Mouse (Mus musculus) embryonic facial prominence, embryonic 12.5 days (tissue): ENCODE measurements around the gene Prkab2. TPM values are rescaled to one million over a fixed set of nuclear protein-coding genes. Genes with fewer than 3 reads are reported as not detected.

Experiments
- ATAC-seq: fragments of 200-750 bp; cut with Nextera tagmentation; 2 replicates; pipeline ENCODE4 v1.8.0; 2017; ENCODE audit not compliant: insufficient number of reproducible peaks, insufficient read depth, low FRiP score, low TSS enrichment
- H3K27ac ChIP-seq: fragments of 300-500 bp; sonication (generic); 2 replicates; pipeline ENCODE4 v1.5.1; 2016; ENCODE audit warnings: mild to moderate bottlenecking
- H3K27me3 ChIP-seq: fragments of 300-500 bp; sonication (generic); 2 replicates; pipeline ENCODE4 v1.6.1; 2016; ENCODE audit warnings: mild to moderate bottlenecking, moderate library complexity
- H3K36me3 ChIP-seq: fragments of 300-500 bp; sonication (generic); 2 replicates; pipeline ENCODE4 v1.6.1; 2016; ENCODE audit warnings: mild to moderate bottlenecking
- H3K4me1 ChIP-seq: fragments of 300-500 bp; sonication (generic); 2 replicates; pipeline ENCODE4 v1.6.1; 2016
- H3K4me2 ChIP-seq: fragments of 300-500 bp; sonication (generic); replicated peaks from 2 replicates; pipeline ENCODE4 v1.6.1; 2016; ENCODE audit warnings: mild to moderate bottlenecking, moderate library complexity
- H3K4me3 ChIP-seq: fragments of 300-500 bp; sonication (generic); 2 replicates; pipeline ENCODE4 v1.5.1; 2016; ENCODE audit warnings: mild to moderate bottlenecking
- H3K9ac ChIP-seq: fragments of 300-500 bp; sonication (generic); 2 replicates; pipeline ENCODE4 v1.6.1; 2016; ENCODE audit warnings: mild to moderate bottlenecking, moderate library complexity
- H3K9me3 ChIP-seq: fragments of 300-500 bp; sonication (generic); 2 replicates; pipeline ENCODE4 v1.6.1; 2016; ENCODE audit warnings: mild to moderate bottlenecking, moderate library complexity
- WGBS: fragments of 180-500 bp; shearing (Covaris S2); methylation state at CpG from one replicate; pipeline ENCODE4 v1.1.7; 2016; 5-methylcytosine and 5-hydroxymethylcytosine counted together
- polyA plus RNA-seq: library from polyadenylated mRNA; unstranded; fragments of >200 nt; fragmentation: Nextera tagmentation; extraction: Ambion mirVana; gene quantifications from 2 replicates; pipeline ENCODE4 v1.2.1, GENCODE M21; 2016

The Prkab2 gene
- polyA plus RNA-seq, 1 experiment from 2014 or later: 9.6 TPM

GRCm38 (mm10) chr3:97653781-97654180 is 4.2 kb upstream of the Prkab2 start:
- ATAC-seq: no peak
- 0 out of 2 replicates have a peak, but pooled peaks cover under 1% of the 10 kb centered on the region for H3K4me1 ChIP-seq
- H3K9me3 ChIP-seq: no peaks in the 10 kb centered on the region
- no peak overlapping the region for H3K27ac ChIP-seq
- H3K4me3 ChIP-seq: no peak overlapping the region
- no peaks in the 10 kb centered on the region for H3K36me3 ChIP-seq
- 86% methylated on average over 5 of the region's 5 CpGs for WGBS
- no peaks in the 10 kb centered on the region for H3K27me3 ChIP-seq
- H3K9ac ChIP-seq: no peak overlapping the region
- no peak overlapping the region for H3K4me2 ChIP-seq

DNA sequence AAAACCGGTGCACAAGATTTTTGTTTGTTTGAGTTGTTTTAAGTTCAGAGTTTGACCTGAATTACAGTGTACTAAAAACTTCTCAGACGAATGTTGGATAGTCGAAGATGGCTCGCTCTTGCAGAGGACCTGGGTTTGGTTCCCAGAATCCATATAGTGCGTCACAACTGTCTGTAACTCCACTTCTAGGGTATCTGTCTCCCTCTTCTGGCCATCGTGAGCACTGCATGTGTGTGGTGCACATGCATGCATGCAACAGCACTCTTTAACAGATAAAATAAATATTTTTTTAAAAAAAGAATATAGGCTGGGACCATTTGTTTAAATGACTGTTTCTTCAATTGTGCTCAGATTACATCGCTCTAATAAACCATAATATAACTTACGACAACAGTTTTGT is 3.1 kb upstream of the Prkab2 start:
- no peaks in the 10 kb centered on the region for H3K27me3 ChIP-seq
- peaks cover 7% of the 10 kb centered on the region; the same call in 1 of the 2 replicates for H3K4me1 ChIP-seq
- 81% methylated on average over 8 of the region's 8 CpGs for whole genome bisulfite sequencing
- no peak overlapping the region for H3K27ac ChIP-seq
- ATAC-seq: no peak
- H3K9ac ChIP-seq: no peak overlapping the region
- H3K4me3 ChIP-seq: no peak overlapping the region
- no peaks in the 10 kb centered on the region for H3K9me3 ChIP-seq
- H3K4me2 ChIP-seq: no peak overlapping the region
- no peaks in the 10 kb centered on the region for H3K36me3 ChIP-seq

- Histone ChIP-seq H3K27ac (no peak overlapping the region), H3K9me3 (no peaks in the 10 kb centered on the region), H3K36me3 (peaks cover 11% of the 10 kb centered on the region), H3K4me3 (peak overlapping the region; percentile 80), H3K27me3 (no peaks in the 10 kb centered on the region), H3K9ac (peak overlapping the region; percentile 69), H3K4me1 (peaks cover 7% of the 10 kb centered on the region; the same call in 1 of the 2 replicates), H3K4me2 (peak overlapping the region; percentile 73)
- peak; percentile 68; the same call in 1 of the 2 replicates for ATAC-seq
- WGBS: under 1% methylated on average over 49 of the region's 50 CpGs
These were observed 617 bp downstream of the Prkab2 start for GRCm38 (mm10) chr3:97658426-97659193.

- H3K27ac ChIP-seq: no peak overlapping the region
- peaks cover 17% of the 10 kb centered on the region for H3K36me3 ChIP-seq
- peak overlapping the region; percentile 2; the same call in 1 of the 2 replicates for H3K4me2 ChIP-seq
- H3K9ac ChIP-seq: peak overlapping the region; percentile 30; the same call in 1 of the 2 replicates
- 86% methylated on average over 7 of the region's 7 CpGs for WGBS
- peaks cover 7% of the 10 kb centered on the region; the same call in 1 of the 2 replicates for H3K4me1 ChIP-seq
- no peaks in the 10 kb centered on the region for H3K27me3 ChIP-seq
- no peak overlapping the region for H3K4me3 ChIP-seq
- no peak for ATAC-seq
- no peaks in the 10 kb centered on the region for H3K9me3 ChIP-seq
These were observed 1.8 kb downstream of the Prkab2 start for GRCm38 (mm10) chr3:97659746-97660145.

GRCm38 (mm10) chr3:97661206-97661605 is 3.2 kb downstream of the Prkab2 start:
- no peak for ATAC-seq
- H3K4me3 ChIP-seq: no peak overlapping the region
- H3K9me3 ChIP-seq: no peaks in the 10 kb centered on the region
- H3K27me3 ChIP-seq: no peaks in the 10 kb centered on the region
- no peak overlapping the region for H3K27ac ChIP-seq
- H3K36me3 ChIP-seq: peaks cover 22% of the 10 kb centered on the region
- no peak overlapping the region for H3K9ac ChIP-seq
- H3K4me1 ChIP-seq: peaks cover 7% of the 10 kb centered on the region; the same call in 1 of the 2 replicates
- 74% methylated on average over 8 of the region's 8 CpGs for WGBS
- H3K4me2 ChIP-seq: no peak overlapping the region

GRCm38 (mm10) chr3:97665525-97665924 is 7.5 kb downstream of the Prkab2 start:
- Histone ChIP-seq H3K4me1 (no peaks in the 10 kb centered on the region), H3K4me2 (no peak overlapping the region), H3K4me3 (no peak overlapping the region), H3K27me3 (no peaks in the 10 kb centered on the region), H3K9ac (no peak overlapping the region), H3K36me3 (peaks cover 41% of the 10 kb centered on the region), H3K27ac (no peak overlapping the region), H3K9me3 (no peaks in the 10 kb centered on the region)
- ATAC-seq: no peak
- 80% methylated on average over 9 of the region's 9 CpGs for WGBS

DNA sequence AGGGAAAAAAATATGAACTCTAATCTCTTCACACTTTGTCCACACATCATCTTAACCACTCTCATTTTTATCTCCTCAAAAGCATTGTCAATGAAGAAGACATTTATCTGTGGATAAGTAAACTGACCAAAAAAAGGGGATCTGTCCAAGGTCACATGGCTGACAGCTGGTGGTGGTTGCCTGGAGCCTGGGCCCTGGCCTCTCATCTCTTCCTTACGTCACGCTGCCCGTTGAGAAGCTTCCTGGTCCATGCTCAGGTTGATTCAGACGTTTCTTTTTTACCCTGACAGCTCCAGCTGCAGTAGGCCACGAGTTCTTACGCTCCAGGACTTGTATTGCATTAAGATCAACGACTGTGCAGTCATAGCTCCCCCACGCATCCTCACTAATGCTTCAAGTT is 8.2 kb downstream of the Prkab2 start:
- 77% methylated on average over 8 of the region's 8 CpGs for WGBS
- ATAC-seq: no peak
- H3K27me3 ChIP-seq: no peaks in the 10 kb centered on the region
- peaks cover 41% of the 10 kb centered on the region for H3K36me3 ChIP-seq
- no peak overlapping the region for H3K9ac ChIP-seq
- H3K4me2 ChIP-seq: no peak overlapping the region
- H3K27ac ChIP-seq: no peak overlapping the region
- H3K9me3 ChIP-seq: no peaks in the 10 kb centered on the region
- H3K4me1 ChIP-seq: no peaks in the 10 kb centered on the region
- H3K4me3 ChIP-seq: no peak overlapping the region

DNA sequence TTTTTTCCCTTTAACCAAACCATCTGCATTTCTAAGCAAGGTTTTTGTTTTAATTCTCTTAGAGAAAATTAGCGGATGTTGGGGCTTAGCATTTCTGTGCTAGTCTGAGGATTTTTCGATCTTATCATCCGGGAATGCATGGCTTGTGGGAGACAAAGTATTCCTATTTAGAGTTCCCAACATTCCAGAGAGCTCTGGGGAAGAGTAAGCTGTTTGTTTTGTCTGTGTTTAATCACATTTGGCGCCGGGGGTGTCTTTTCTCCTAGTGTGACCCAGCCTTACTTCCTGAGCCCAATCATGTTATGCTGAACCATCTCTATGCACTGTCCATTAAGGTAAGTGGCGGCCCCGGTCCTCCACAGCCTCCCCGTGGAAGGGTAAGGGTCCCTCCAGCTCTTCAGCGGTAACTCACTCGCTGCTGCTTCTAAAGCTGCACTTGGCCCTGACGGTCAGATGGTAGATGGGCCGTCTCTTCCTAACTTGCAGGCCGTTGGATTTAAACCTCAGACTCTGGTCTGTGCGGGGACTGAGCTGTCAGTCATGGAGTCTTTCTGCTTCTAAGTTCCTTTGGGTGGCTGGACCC is 9.2 kb downstream of the Prkab2 start:
- Histone ChIP-seq H3K36me3 (peaks cover 41% of the 10 kb centered on the region), H3K4me1 (no peaks in the 10 kb centered on the region)
- ATAC-seq: no peak

GRCm38 (mm10) chr3:97674644-97675110 is 16.7 kb downstream of the Prkab2 start, which contains the start of gene Gm17651:
Gene Gm17651 (minus strand): TSS chr3:97674694.
- no peak within 1 kb of the TSS for H3K4me3 ChIP-seq
- H3K4me2 ChIP-seq: no peak within 1 kb of the TSS
- no peaks in the 10 kb centered on the region for H3K27me3 ChIP-seq
- H3K9me3 ChIP-seq: no peaks in the 10 kb centered on the region
- peaks cover 7% of the 10 kb centered on the region; the same call in 1 of the 2 replicates for H3K36me3 ChIP-seq
- WGBS: 88% methylated on average over 7 of the region's 7 CpGs
- H3K27ac ChIP-seq: no peak within 1 kb of the TSS
- ATAC-seq: no peak
- H3K4me1 ChIP-seq: no peaks in the 10 kb centered on the region
- no peak within 1 kb of the TSS for H3K9ac ChIP-seq

More for the DNA sequence above, 9.2 kb downstream of the Prkab2 start:
- H3K27ac ChIP-seq: no peak overlapping the region
- H3K4me2 ChIP-seq: no peak overlapping the region
- WGBS: 65% methylated on average over 14 of the region's 14 CpGs
- H3K27me3 ChIP-seq: no peaks in the 10 kb centered on the region
- H3K4me3 ChIP-seq: no peak overlapping the region
- no peaks in the 10 kb centered on the region for H3K9me3 ChIP-seq
- no peak overlapping the region for H3K9ac ChIP-seq

DNA sequence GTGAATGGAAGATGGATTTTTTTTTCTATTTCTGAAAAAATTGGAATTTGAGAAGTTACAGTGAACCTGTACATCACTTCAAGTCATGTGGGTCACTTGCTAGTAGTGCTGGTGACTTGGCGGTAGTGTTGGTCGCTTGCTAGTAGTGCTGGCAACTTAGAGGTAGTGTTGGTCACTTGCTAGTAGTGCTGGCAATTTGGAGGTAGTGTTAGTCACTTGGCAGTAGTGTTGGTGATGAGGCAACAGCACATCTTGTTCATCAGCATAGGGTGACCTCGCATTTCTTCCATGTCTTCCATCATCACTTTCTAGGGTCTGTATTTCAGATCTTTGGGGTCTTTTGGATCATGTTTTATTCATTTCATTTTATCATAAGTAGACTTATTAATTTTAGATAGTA is 18.1 kb downstream of the Prkab2 start:
- no peaks in the 10 kb centered on the region for H3K4me1 ChIP-seq
- no peak for ATAC-seq

GRCm38 (mm10) chr3:97678416-97678815 is 20.4 kb downstream of the Prkab2 start:
- no peaks in the 10 kb centered on the region for H3K36me3 ChIP-seq
- no peak overlapping the region for H3K4me3 ChIP-seq
- no peak overlapping the region for H3K4me2 ChIP-seq
- H3K27ac ChIP-seq: no peak overlapping the region
- no peak for ATAC-seq
- WGBS: 87% methylated on average over 3 of the region's 3 CpGs
- H3K4me1 ChIP-seq: peaks cover 11% of the 10 kb centered on the region; the same call in 1 of the 2 replicates
- H3K9me3 ChIP-seq: no peaks in the 10 kb centered on the region
- H3K27me3 ChIP-seq: no peaks in the 10 kb centered on the region
- no peak overlapping the region for H3K9ac ChIP-seq

More for the DNA sequence above, 18.1 kb downstream of the Prkab2 start:
- no peaks in the 10 kb centered on the region for H3K9me3 ChIP-seq
- no peak overlapping the region for H3K4me2 ChIP-seq
- H3K36me3 ChIP-seq: no peaks in the 10 kb centered on the region
- 91% methylated on average over 3 of the region's 3 CpGs for WGBS
- no peak overlapping the region for H3K27ac ChIP-seq
- no peak overlapping the region for H3K4me3 ChIP-seq
- H3K9ac ChIP-seq: no peak overlapping the region
- H3K27me3 ChIP-seq: no peaks in the 10 kb centered on the region
